Mouse (Mus musculus): ENCODE results near the gene Pck2.
A peak's percentile ranks its signal among the peaks of the same experiment; 100 is the strongest.

The Pck2 gene

GRCm38 (mm10) chr14:55575711-55576110 is 35.6 kb downstream of the Pck2 start:
- no peak for DNase-seq (ENCODE audit: low read depth)

- DNase-seq (ENCODE audit: low read depth) = no peak
Observed at GRCm38 (mm10) chr14:55576376-55576775, 36.3 kb downstream of the Pck2 start.

GRCm38 (mm10) chr14:55577871-55578667 is 38.0 kb downstream of the Pck2 start, which contains the start of gene Psme1:
Psme1 (plus strand) TSS chr14:55578123.
- DNase-seq (ENCODE audit: low read depth) = peak; percentile 88

GRCm38 (mm10) chr14:55578668-55579269 is 38.7 kb downstream of the Pck2 start:
- peak; percentile 77 for DNase-seq (ENCODE audit: low read depth)

GRCm38 (mm10) chr14:55579511-55580496 is 39.7 kb downstream of the Pck2 start:
- DNase-seq (ENCODE audit: low read depth) = no peak

- no peak for DNase-seq (ENCODE audit: low read depth)
Observed at GRCm38 (mm10) chr14:55580731-55581130, 40.7 kb downstream of the Pck2 start.

GRCm38 (mm10) chr14:55581981-55582681 is 42.1 kb downstream of the Pck2 start:
- DNase-seq (ENCODE audit: low read depth) = peak; percentile 34

GRCm38 (mm10) chr14:55584303-55584701 is 44.2 kb downstream of the Pck2 start:
- DNase-seq (ENCODE audit: low read depth) = no peak

- DNase-seq (ENCODE audit: low read depth) = peak; percentile 84
Observed at GRCm38 (mm10) chr14:55584702-55585565, 44.9 kb downstream of the Pck2 start, which contains the start of gene Emc9. Emc9 (minus strand) TSS chr14:55585302.

- no peak for DNase-seq (ENCODE audit: low read depth)
Observed at GRCm38 (mm10) chr14:55585566-55585960, 45.5 kb downstream of the Pck2 start.

- peak; percentile 84 for DNase-seq (ENCODE audit: low read depth)
Observed at GRCm38 (mm10) chr14:55586149-55586548, 46.1 kb downstream of the Pck2 start.

GRCm38 (mm10) chr14:55589271-55589670 is 49.2 kb downstream of the Pck2 start:
- DNase-seq (ENCODE audit: low read depth) = no peak

- peak; percentile 57 for DNase-seq (ENCODE audit: low read depth)
Observed at GRCm38 (mm10) chr14:55589771-55590448, 49.8 kb downstream of the Pck2 start.

GRCm38 (mm10) chr14:55590748-55591330 is 50.8 kb downstream of the Pck2 start, which contains the start of gene Psme2:
Psme2 (minus strand) TSS chr14:55591113.
- DNase-seq (ENCODE audit: low read depth) = peak; percentile 99

- DNase-seq (ENCODE audit: low read depth) = peak; percentile 96
Observed at GRCm38 (mm10) chr14:55591331-55591891, 51.3 kb downstream of the Pck2 start, which contains the start of gene Rnf31. Rnf31 (plus strand) TSS chr14:55591708.

- DNase-seq (ENCODE audit: low read depth) = no peak
Observed at GRCm38 (mm10) chr14:55592226-55592625, 52.2 kb downstream of the Pck2 start.

GRCm38 (mm10) chr14:55596036-55596690 is 56.1 kb downstream of the Pck2 start:
- no peak for DNase-seq (ENCODE audit: low read depth)
